Mouse (Mus musculus) MEL (cell line): Measurements from ENCODE around the gene Fra10ac1. TPM values are rescaled to one million over a fixed set of nuclear protein-coding genes. Genes with fewer than 3 reads are reported as not detected.
A peak's percentile ranks its signal among the peaks of the same experiment; 100 is the strongest.

Experiments used
- DNase-seq: peaks from one replicate; pipeline ENCODE4 v3.0.0; 2011; ENCODE audit warnings: low read depth, low spot score
- H3K27ac ChIP-seq: 2 replicates; pipeline ENCODE4 v1.5.1; 2012; ENCODE audit warnings: low read depth, mild to moderate bottlenecking, control low read depth, low read length, moderate library complexity; ENCODE audit not compliant: control insufficient read depth
- H3K27me3 ChIP-seq, 2 experiments: fragments of 150-350 bp in 1 of 2; sonication (generic) in 1 of 2; 2 replicates each; pipeline ENCODE4 v1.6.1; 2012; ENCODE audit warnings: low read length in 2 of 2, mild to moderate bottlenecking in 2 of 2, improper control_type of control experiment in 1 of 2, moderate library complexity in 1 of 2; ENCODE audit not compliant: insufficient read depth in 2 of 2, control insufficient read depth in 1 of 2
- H3K36me3 ChIP-seq, 2 experiments: 2 replicates each; pipeline ENCODE4 v1.6.1; 2012 to 2014; ENCODE audit warnings: low read length in 2 of 2, improper control_type of control experiment in 1 of 2, inconsistent platforms in 1 of 2, mild to moderate bottlenecking in 1 of 2; ENCODE audit not compliant: insufficient read depth in 2 of 2, control insufficient read depth in 1 of 2
- H3K4me1 ChIP-seq, 2 experiments: fragments of 150-350 bp in 1 of 2; sonication (generic) in 1 of 2; 2 replicates each; pipeline ENCODE4 v1.6.1; 2012; ENCODE audit warnings: low read length in 2 of 2, improper control_type of control experiment in 1 of 2, mild to moderate bottlenecking in 1 of 2; ENCODE audit not compliant: insufficient read depth in 2 of 2, control insufficient read depth in 1 of 2
- H3K4me3 ChIP-seq, 2 experiments: fragments of 150-350 bp in 1 of 2; sonication (generic) in 1 of 2; 2 replicates each; pipeline ENCODE4 v1.5.1; 2012; ENCODE audit warnings: low read depth in 2 of 2, low read length in 2 of 2, mild to moderate bottlenecking in 2 of 2, moderate library complexity in 2 of 2, control low read depth in 1 of 2, improper control_type of control experiment in 1 of 2; ENCODE audit not compliant: control insufficient read depth in 1 of 2, insufficient read depth in 1 of 2
- H3K79me2 ChIP-seq: 2 replicates; pipeline ENCODE4 v1.6.1; 2012; ENCODE audit warnings: mild to moderate bottlenecking, low read length, moderate library complexity; ENCODE audit not compliant: control insufficient read depth, poor library complexity, insufficient read depth
- H3K9ac ChIP-seq: 2 replicates; pipeline ENCODE4 v1.6.1; 2012; ENCODE audit warnings: low read depth, mild to moderate bottlenecking, control low read depth, low read length, moderate library complexity; ENCODE audit not compliant: control insufficient read depth, poor library complexity, severe bottlenecking
- H3K9me3 ChIP-seq: fragments of 150-350 bp; sonication (generic); replicated peaks from 2 replicates; pipeline ENCODE4 v1.6.1; 2012; ENCODE audit warnings: mild to moderate bottlenecking, low read length, improper control_type of control experiment, moderate library complexity; ENCODE audit not compliant: insufficient read depth
- CTCF ChIP-seq, 3 experiments: IDR thresholded peaks in 2 of 3; conservative IDR thresholded peaks in 1 of 3; 2 replicates each; pipeline ENCODE4 v1.5.1; 2011 to 2012; ENCODE audit warnings: low read length in 3 of 3, low read depth in 2 of 3, mild to moderate bottlenecking in 2 of 3, improper control_type of control experiment in 1 of 3, inconsistent platforms in 1 of 3, mixed read lengths in 1 of 3, moderate library complexity in 1 of 3; ENCODE audit not compliant: control insufficient read depth in 1 of 3, insufficient read depth in 1 of 3, poor library complexity in 1 of 3, severe bottlenecking in 1 of 3
- JUND ChIP-seq: IDR thresholded peaks from 2 replicates; pipeline ENCODE4 v1.6.1; 2011; ENCODE audit warnings: low read depth, mild to moderate bottlenecking, improper control_type of control experiment, low read length
- MAFK ChIP-seq: IDR thresholded peaks from 2 replicates; pipeline ENCODE4 v1.6.1; 2011; ENCODE audit warnings: low read depth, mild to moderate bottlenecking, low read length, improper control_type of control experiment, borderline replicate concordance
- MAZ ChIP-seq: IDR thresholded peaks from 2 replicates; pipeline ENCODE4 v1.6.1; 2012; ENCODE audit warnings: low read depth, mild to moderate bottlenecking, inconsistent platforms, low read length, improper control_type of control experiment
- MYB ChIP-seq: IDR thresholded peaks from 2 replicates; pipeline ENCODE4 v1.6.1; 2011; ENCODE audit warnings: mild to moderate bottlenecking, low read depth, low read length, improper control_type of control experiment
- MYC ChIP-seq: IDR thresholded peaks from 2 replicates; pipeline ENCODE4 v1.6.1; 2011; ENCODE audit warnings: low read depth, mild to moderate bottlenecking, low read length, improper control_type of control experiment, moderate library complexity
- POLR2A ChIP-seq, 2 experiments: IDR thresholded peaks; 2 replicates each; pipeline ENCODE4 v1.6.1; 2011 to 2012; ENCODE audit warnings: low read length in 2 of 2, mild to moderate bottlenecking in 2 of 2, control low read depth in 1 of 2, improper control_type of control experiment in 1 of 2, low read depth in 1 of 2, moderate library complexity in 1 of 2; ENCODE audit not compliant: control insufficient read depth in 1 of 2, insufficient read depth in 1 of 2, poor library complexity in 1 of 2
- POLR2AphosphoS2 ChIP-seq: IDR thresholded peaks from 2 replicates; pipeline ENCODE4 v1.6.1; 2011; ENCODE audit warnings: low read length, improper control_type of control experiment
- RAD21 ChIP-seq: IDR thresholded peaks from 2 replicates; pipeline ENCODE4 v1.6.1; 2011; ENCODE audit warnings: mild to moderate bottlenecking, low read depth, low read length, improper control_type of control experiment
- SMC3 ChIP-seq: IDR thresholded peaks from 2 replicates; pipeline ENCODE4 v1.6.1; 2011; ENCODE audit warnings: low read depth, low read length, improper control_type of control experiment
- TAL1 ChIP-seq: IDR thresholded peaks from 2 replicates; pipeline ENCODE4 v1.6.1; 2012; ENCODE audit warnings: mild to moderate bottlenecking, inconsistent platforms, low read length, moderate library complexity, mixed read lengths
- TBP ChIP-seq: IDR thresholded peaks from 2 replicates; pipeline ENCODE4 v1.8.0; 2011; ENCODE audit warnings: low read depth, low read length, improper control_type of control experiment
- UBTF ChIP-seq: IDR thresholded peaks from 2 replicates; pipeline ENCODE4 v1.6.1; 2012; ENCODE audit warnings: low read depth, mild to moderate bottlenecking, inconsistent platforms, low read length, improper control_type of control experiment, moderate library complexity, borderline replicate concordance; ENCODE audit not compliant: insufficient read depth
- USF1 ChIP-seq: IDR thresholded peaks from 2 replicates; pipeline ENCODE4 v1.6.1; 2014; ENCODE audit warnings: low read depth, mild to moderate bottlenecking, inconsistent platforms, low read length, improper control_type of control experiment, moderate library complexity
- ZNF384 ChIP-seq: IDR thresholded peaks from 2 replicates; pipeline ENCODE4 v1.6.1; 2012; ENCODE audit warnings: low read depth, mild to moderate bottlenecking, inconsistent platforms, low read length, improper control_type of control experiment
- polyA plus RNA-seq, 2 experiments: library from polyadenylated mRNA; stranded (reverse) in 1 of 2; unstranded in 1 of 2; fragments of >175 nt in 1 of 2; fragments of >200 nt in 1 of 2; gene quantifications; 2 replicates each; pipeline versions ENCODE4 v1.2.1 to v1.2.4; 2012; ENCODE audit warnings: low replicate concordance in 2 of 2, low read depth in 1 of 2; ENCODE audit not compliant: insufficient read length in 2 of 2, insufficient read depth in 1 of 2, missing spikeins in 1 of 2
- total RNA-seq: library from RNA; depleted of rRNA; stranded (reverse); fragments of 300-350 nt; gene quantifications from 2 replicates; pipeline ENCODE4 v1.2.3, GENCODE M21; 2012

Gene Fra10ac1
- total and polyA plus RNA-seq, 3 experiments = 9.1 to 17.0 TPM; not detected in 1

DNA sequence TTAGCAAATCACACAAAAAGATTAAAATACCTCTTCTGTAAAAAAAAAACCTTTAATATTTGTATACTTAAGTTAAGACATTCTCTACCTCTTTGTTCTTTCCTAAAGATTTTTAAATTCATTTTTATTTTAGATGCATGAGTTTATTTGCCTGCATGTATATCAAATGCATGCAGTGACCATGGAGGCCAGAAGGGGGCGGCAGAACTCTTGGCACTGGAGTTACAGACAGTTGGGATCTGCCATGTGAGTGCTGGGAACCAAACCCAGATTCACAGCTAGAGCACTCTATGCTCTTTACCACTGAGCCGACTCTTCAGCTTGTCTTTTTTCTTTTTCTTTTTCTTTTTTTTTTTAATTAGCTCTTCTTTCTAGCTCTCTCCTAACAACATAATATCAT is 4.7 kb upstream of the Fra10ac1 start:
- peaks cover 2% of the 10 kb centered on the region; the same call in 1 of the 2 replicates for H3K79me2 ChIP-seq
- no peak overlapping the region for H3K9ac ChIP-seq
- H3K27me3 ChIP-seq = no peaks in the 10 kb centered on the region; a peak in 2 of 4 replicates
- H3K36me3 ChIP-seq = peaks cover 0 to 4% of the 10 kb centered on the region in 2 experiments; a peak in 1 of 4 replicates
- DNase-seq = peak; percentile 58
- peaks cover 0 to 3% of the 10 kb centered on the region in 2 experiments; a peak in 2 of 4 replicates for H3K4me1 ChIP-seq
- no peak overlapping the region for H3K4me3 ChIP-seq
- peak; percentile 44 to 64 (median 61) for TF ChIP-seq CTCF (IDR thresholded peaks at IDR 0.05 in 2 of 3, conservative IDR thresholded peaks at IDR 0.05 in 1 of 3; ENCODE audit: control insufficient read depth in 1 of 3, insufficient read depth in 1 of 3, low read depth in 2 of 3, low read length in 3 of 3, poor library complexity in 1 of 3, severe bottlenecking in 1 of 3)
- TF ChIP-seq MAFK = no peak
- peak; percentile 57 for TF ChIP-seq SMC3
- TF ChIP-seq UBTF = no peak
- TF ChIP-seq JUND = no peak
- TF ChIP-seq ZNF384 = no peak
- no peak for TF ChIP-seq POLR2A (IDR thresholded peaks at IDR 0.05; ENCODE audit: control insufficient read depth in 1 of 2, insufficient read depth in 1 of 2, low read depth in 1 of 2, low read length in 2 of 2, poor library complexity in 1 of 2)
- no peak for TF ChIP-seq MYC
- TF ChIP-seq MAZ = no peak
- peak; percentile 52 for TF ChIP-seq RAD21
- TF ChIP-seq MYB = no peak
- no peak for TF ChIP-seq TBP
- no peak for TF ChIP-seq POLR2AphosphoS2
- TF ChIP-seq TAL1 = no peak
- no peaks in the 10 kb centered on the region for H3K9me3 ChIP-seq
- H3K27ac ChIP-seq = no peak overlapping the region

DNA sequence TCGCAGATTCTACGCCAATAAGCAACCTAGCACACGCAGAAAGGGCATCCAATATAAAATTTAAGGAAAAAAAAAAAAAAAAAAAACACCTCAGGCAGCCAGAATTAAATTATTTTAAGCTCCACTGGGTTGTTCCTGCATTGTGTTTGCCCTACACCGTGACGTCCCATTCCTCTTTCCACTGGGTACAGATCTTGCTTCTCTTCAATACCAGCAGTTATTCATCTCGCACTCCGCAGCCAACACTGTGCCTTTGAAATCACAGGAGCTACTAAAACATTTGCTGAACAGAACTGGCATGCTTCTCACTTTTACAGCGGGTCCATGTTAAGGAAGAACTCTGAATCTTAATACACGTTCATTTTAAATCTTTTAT is 717 bp upstream of the Fra10ac1 start:
- H3K36me3 ChIP-seq = peaks cover 0 to 4% of the 10 kb centered on the region in 2 experiments; a peak in 1 of 4 replicates
- no peaks in the 10 kb centered on the region; a peak in 1 of 4 replicates for H3K27me3 ChIP-seq
- H3K4me3 ChIP-seq = peak overlapping the region; percentile 40 to 95
- no peak for DNase-seq
- H3K4me1 ChIP-seq = peaks cover 0 to 6% of the 10 kb centered on the region in 2 experiments; a peak in 2 of 4 replicates
- TF ChIP-seq UBTF (no peak), MAFK (no peak), TAL1 (no peak), ZNF384 (peak; percentile 39; the same call in 1 of the 2 replicates), USF1 (no peak), MYC (no peak)
- TF ChIP-seq, all 39 proteins: peak for 1
- peaks cover 2% of the 10 kb centered on the region; the same call in 1 of the 2 replicates for H3K79me2 ChIP-seq
- peak overlapping the region; percentile 15; the same call in 1 of the 2 replicates for H3K9ac ChIP-seq
- H3K27ac ChIP-seq = 0 out of 2 replicates have a peak overlapping the region, but pooled peaks have one; percentile 1
- no peaks in the 10 kb centered on the region for H3K9me3 ChIP-seq
